Mouse (Mus musculus) lung, embryonic 15.5 days (tissue): ENCODE data around the gene Galnt2. TPM values are rescaled to one million over a fixed set of nuclear protein-coding genes. Genes with fewer than 3 reads are reported as not detected.

ENCODE experiments used
- ATAC-seq: fragments of 200-750 bp; cut with Nextera tagmentation; 2 replicates; pipeline ENCODE4 v1.8.0; 2017; ENCODE audit warnings: moderate number of reproducible peaks, borderline replicate concordance; ENCODE audit not compliant: low FRiP score, low TSS enrichment; ENCODE audit errors: extremely low read depth
- H3K27ac ChIP-seq: fragments of 300-500 bp; sonication (generic); 2 replicates; pipeline ENCODE4 v1.5.1; 2015; ENCODE audit warnings: moderate library complexity, mild to moderate bottlenecking, inconsistent platforms
- H3K27me3 ChIP-seq: fragments of 300-500 bp; sonication (generic); 2 replicates; pipeline ENCODE4 v1.6.1; 2015; ENCODE audit warnings: inconsistent platforms
- H3K36me3 ChIP-seq: fragments of 300-500 bp; sonication (generic); 2 replicates; pipeline ENCODE4 v1.6.1; 2015; ENCODE audit warnings: inconsistent platforms
- H3K4me1 ChIP-seq: fragments of 300-500 bp; sonication (generic); 2 replicates; pipeline ENCODE4 v1.6.1; 2015; ENCODE audit warnings: inconsistent platforms
- H3K4me2 ChIP-seq: fragments of 300-500 bp; sonication (generic); 2 replicates; pipeline ENCODE4 v1.6.1; 2015; ENCODE audit warnings: inconsistent platforms, mild to moderate bottlenecking, moderate library complexity
- H3K4me3 ChIP-seq: fragments of 300-500 bp; sonication (generic); 2 replicates; pipeline ENCODE4 v1.5.1; 2015; ENCODE audit warnings: mild to moderate bottlenecking, inconsistent platforms
- H3K9ac ChIP-seq: fragments of 300-500 bp; sonication (generic); 2 replicates; pipeline ENCODE4 v1.6.1; 2015; ENCODE audit warnings: inconsistent platforms
- H3K9me3 ChIP-seq: fragments of 300-500 bp; sonication (generic); 2 replicates; pipeline ENCODE4 v1.6.1; 2016; ENCODE audit warnings: inconsistent platforms
- WGBS: fragments of 180-500 bp; shearing (Covaris S2); methylation state at CpG from one replicate; pipeline ENCODE4 v1.1.7; 2015; 5-methylcytosine and 5-hydroxymethylcytosine counted together
- polyA plus RNA-seq: library from polyadenylated mRNA; unstranded; fragments of >200 nt; fragmentation: Nextera tagmentation; extraction: Ambion mirVana; gene quantifications from 2 replicates; pipeline ENCODE4 v1.2.1, GENCODE M21; 2015

Gene Galnt2
- polyA plus RNA-seq, 1 experiment from 2014 or later, result 55.3 TPM

DNA sequence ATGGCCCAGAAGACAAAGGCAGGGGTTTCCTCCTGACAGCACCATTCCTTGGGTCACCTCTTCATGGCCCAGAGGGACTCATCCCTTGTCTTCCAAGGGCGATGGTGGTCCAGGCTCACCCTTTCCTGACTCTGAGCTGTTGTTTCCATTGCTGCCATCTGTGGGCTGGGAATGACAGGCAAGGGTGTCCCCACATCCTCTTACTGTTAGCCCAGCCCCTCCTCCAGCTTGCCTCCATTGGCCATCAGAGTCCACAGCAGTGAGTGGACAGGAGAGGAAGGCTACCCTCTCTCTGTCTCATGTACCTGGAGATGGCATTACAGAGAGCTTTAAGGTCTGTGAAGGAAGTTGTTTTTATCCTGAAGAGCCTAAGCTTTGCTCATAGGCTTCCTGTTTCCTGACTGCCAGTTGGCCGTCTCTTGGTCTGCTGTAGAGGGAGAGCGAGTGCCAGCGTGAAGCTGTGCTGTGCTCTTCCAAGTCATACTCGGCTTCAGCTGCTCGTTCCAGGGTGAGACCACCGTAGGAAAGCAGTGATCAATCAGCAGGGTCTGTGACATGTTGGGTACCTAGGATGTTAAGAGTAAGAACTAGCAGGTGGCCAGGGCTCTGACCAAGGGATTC is 70.9 kb downstream of the Galnt2 start:
- H3K27ac ChIP-seq, result no peak overlapping the region
- H3K9me3 ChIP-seq, result no peaks in the 10 kb centered on the region
- ATAC-seq, result peak; percentile 29; the same call in 1 of the 2 replicates
- H3K9ac ChIP-seq, result no peak overlapping the region
- H3K4me3 ChIP-seq, result no peak overlapping the region
- no peaks in the 10 kb centered on the region for H3K27me3 ChIP-seq
- H3K36me3 ChIP-seq, result 0 out of 2 replicates have a peak, but pooled peaks cover 2% of the 10 kb centered on the region
- H3K4me2 ChIP-seq, result no peak overlapping the region
- 64% methylated on average over 7 of the region's 7 CpGs for WGBS
- no peaks in the 10 kb centered on the region for H3K4me1 ChIP-seq

GRCm38 (mm10) chr8:124303211-124303902 is 72.2 kb downstream of the Galnt2 start:
- 78% methylated on average over 15 of the region's 15 CpGs for WGBS
- no peak overlapping the region for H3K9ac ChIP-seq
- no peak overlapping the region for H3K27ac ChIP-seq
- ATAC-seq, result no peak
- no peaks in the 10 kb centered on the region for H3K9me3 ChIP-seq
- no peaks in the 10 kb centered on the region for H3K4me1 ChIP-seq
- 0 out of 2 replicates have a peak, but pooled peaks cover 2% of the 10 kb centered on the region for H3K36me3 ChIP-seq
- H3K4me3 ChIP-seq, result no peak overlapping the region
- no peak overlapping the region for H3K4me2 ChIP-seq
- no peaks in the 10 kb centered on the region for H3K27me3 ChIP-seq

GRCm38 (mm10) chr8:124304141-124304540 is 73.0 kb downstream of the Galnt2 start:
- Histone ChIP-seq H3K9me3 (no peaks in the 10 kb centered on the region), H3K4me1 (0 out of 2 replicates have a peak, but pooled peaks cover 2% of the 10 kb centered on the region), H3K9ac (no peak overlapping the region), H3K27ac (no peak overlapping the region), H3K4me2 (no peak overlapping the region), H3K27me3 (no peaks in the 10 kb centered on the region), H3K36me3 (0 out of 2 replicates have a peak, but pooled peaks cover 2% of the 10 kb centered on the region), H3K4me3 (no peak overlapping the region)
- ATAC-seq, result no peak
- 87% methylated on average over 4 of the region's 4 CpGs for WGBS

GRCm38 (mm10) chr8:124306574-124306973 is 75.4 kb downstream of the Galnt2 start:
- no peak for ATAC-seq
- Histone ChIP-seq H3K4me2 (no peak overlapping the region), H3K36me3 (0 out of 2 replicates have a peak, but pooled peaks cover 2% of the 10 kb centered on the region), H3K9ac (no peak overlapping the region), H3K4me3 (no peak overlapping the region), H3K27me3 (no peaks in the 10 kb centered on the region), H3K9me3 (no peaks in the 10 kb centered on the region), H3K27ac (no peak overlapping the region), H3K4me1 (0 out of 2 replicates have a peak, but pooled peaks cover 7% of the 10 kb centered on the region)
- WGBS, result 46% methylated on average over 7 of the region's 7 CpGs

- Histone ChIP-seq H3K4me2 (no peak overlapping the region), H3K4me1 (0 out of 2 replicates have a peak, but pooled peaks cover 7% of the 10 kb centered on the region), H3K36me3 (0 out of 2 replicates have a peak, but pooled peaks cover 2% of the 10 kb centered on the region), H3K9me3 (no peaks in the 10 kb centered on the region), H3K27ac (no peak overlapping the region), H3K27me3 (no peaks in the 10 kb centered on the region), H3K4me3 (no peak overlapping the region), H3K9ac (no peak overlapping the region)
- ATAC-seq, result no peak
- 81% methylated on average over 10 of the region's 10 CpGs for WGBS
Observed at GRCm38 (mm10) chr8:124307700-124308099, 76.5 kb downstream of the Galnt2 start.

GRCm38 (mm10) chr8:124310509-124310908 is 79.3 kb downstream of the Galnt2 start:
- no peaks in the 10 kb centered on the region for H3K9me3 ChIP-seq
- no peak overlapping the region for H3K4me2 ChIP-seq
- no peak for ATAC-seq
- H3K4me3 ChIP-seq, result no peak overlapping the region
- peaks cover 21% of the 10 kb centered on the region; the same call in 1 of the 2 replicates for H3K4me1 ChIP-seq
- H3K27me3 ChIP-seq, result no peaks in the 10 kb centered on the region
- H3K36me3 ChIP-seq, result 0 out of 2 replicates have a peak, but pooled peaks cover 2% of the 10 kb centered on the region
- no peak overlapping the region for H3K9ac ChIP-seq
- no peak overlapping the region for H3K27ac ChIP-seq
- 89% methylated on average over 13 of the region's 13 CpGs for WGBS

DNA sequence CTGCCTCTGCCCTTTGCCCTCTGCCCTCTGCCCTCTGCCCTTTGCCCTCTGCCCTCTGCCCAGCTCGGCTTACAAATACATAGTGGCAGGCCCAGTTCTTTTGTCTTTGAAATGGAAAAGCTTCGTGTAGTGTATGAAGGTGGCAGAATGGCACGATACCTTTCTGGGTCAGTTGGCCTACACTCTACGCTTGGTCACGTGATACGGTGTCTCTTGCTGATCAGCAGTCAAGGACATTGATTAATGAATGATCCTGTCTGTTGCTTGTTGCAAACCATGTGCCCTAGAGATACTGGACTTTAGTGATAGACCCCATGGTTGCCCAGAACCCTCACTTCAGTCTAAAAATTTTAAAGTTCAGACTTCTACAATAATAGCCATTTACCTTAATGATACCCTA is 79.9 kb downstream of the Galnt2 start:
- Histone ChIP-seq H3K4me2 (no peak overlapping the region), H3K9ac (no peak overlapping the region), H3K27me3 (no peaks in the 10 kb centered on the region), H3K4me1 (peaks cover 24% of the 10 kb centered on the region), H3K4me3 (no peak overlapping the region), H3K9me3 (no peaks in the 10 kb centered on the region), H3K36me3 (no peaks in the 10 kb centered on the region), H3K27ac (no peak overlapping the region)
- ATAC-seq, result no peak
- WGBS, result 84% methylated on average over 6 of the region's 6 CpGs

- Histone ChIP-seq H3K4me2 (no peak overlapping the region), H3K27ac (no peak overlapping the region), H3K9me3 (no peaks in the 10 kb centered on the region), H3K4me3 (no peak overlapping the region), H3K27me3 (no peaks in the 10 kb centered on the region), H3K9ac (no peak overlapping the region), H3K36me3 (no peaks in the 10 kb centered on the region), H3K4me1 (peaks cover 30% of the 10 kb centered on the region)
- WGBS, result 86% methylated on average over 17 of the region's 17 CpGs
- no peak for ATAC-seq
Observed at GRCm38 (mm10) chr8:124311723-124312122, 80.5 kb downstream of the Galnt2 start.

DNA sequence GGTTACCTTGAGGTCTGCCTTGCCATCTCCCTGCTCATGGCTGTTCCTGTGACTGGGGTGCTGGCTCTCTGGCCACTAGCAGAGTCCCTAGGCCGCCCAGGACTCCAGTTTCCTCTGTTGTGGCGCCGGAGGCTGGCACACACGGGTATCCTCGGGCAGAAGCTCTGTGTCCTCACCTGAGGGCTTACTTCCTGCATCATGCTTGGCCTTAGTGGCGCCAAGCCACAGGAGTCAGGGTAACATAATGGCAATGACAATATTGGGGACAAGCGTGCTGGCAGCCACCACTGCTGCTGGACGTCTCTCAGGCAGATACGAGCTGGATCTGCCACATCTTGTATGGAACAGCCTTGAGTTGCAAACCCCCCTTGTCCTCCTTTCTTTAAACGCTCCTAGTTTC is 81.0 kb downstream of the Galnt2 start:
- H3K27me3 ChIP-seq, result no peaks in the 10 kb centered on the region
- H3K4me3 ChIP-seq, result no peak overlapping the region
- WGBS, result 89% methylated on average over 10 of the region's 10 CpGs
- peaks cover 35% of the 10 kb centered on the region for H3K4me1 ChIP-seq
- no peaks in the 10 kb centered on the region for H3K36me3 ChIP-seq
- H3K9ac ChIP-seq, result no peak overlapping the region
- H3K4me2 ChIP-seq, result no peak overlapping the region
- no peaks in the 10 kb centered on the region for H3K9me3 ChIP-seq
- ATAC-seq, result no peak
- H3K27ac ChIP-seq, result no peak overlapping the region

DNA sequence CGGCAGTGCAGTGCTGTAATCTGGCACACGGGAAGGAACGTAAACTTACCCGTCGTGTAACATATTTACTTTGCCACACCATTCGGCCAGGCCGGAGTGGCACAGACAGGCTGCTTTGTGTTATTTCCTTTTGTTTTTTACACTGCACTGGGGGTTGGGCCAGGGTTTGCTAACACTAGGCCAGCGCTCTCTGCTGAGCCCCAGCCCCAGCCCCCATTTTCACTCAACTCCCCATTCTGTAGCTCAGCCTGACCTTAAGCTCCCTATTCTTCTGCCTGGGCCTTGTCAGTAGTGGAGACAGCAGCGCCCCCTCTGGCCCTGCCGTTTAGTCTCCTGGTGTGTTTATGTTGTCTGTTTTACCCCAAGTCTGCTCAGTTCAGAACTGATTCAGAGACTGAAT is 83.6 kb downstream of the Galnt2 start:
- no peak overlapping the region for H3K4me2 ChIP-seq
- 45% methylated on average over 10 of the region's 10 CpGs for WGBS
- peaks cover 43% of the 10 kb centered on the region for H3K4me1 ChIP-seq
- H3K27me3 ChIP-seq, result no peaks in the 10 kb centered on the region
- 0 out of 2 replicates have a peak overlapping the region, but pooled peaks have one; percentile 0 for H3K27ac ChIP-seq
- H3K4me3 ChIP-seq, result no peak overlapping the region
- H3K9ac ChIP-seq, result no peak overlapping the region
- ATAC-seq, result no peak
- no peaks in the 10 kb centered on the region for H3K36me3 ChIP-seq
- no peaks in the 10 kb centered on the region for H3K9me3 ChIP-seq

DNA sequence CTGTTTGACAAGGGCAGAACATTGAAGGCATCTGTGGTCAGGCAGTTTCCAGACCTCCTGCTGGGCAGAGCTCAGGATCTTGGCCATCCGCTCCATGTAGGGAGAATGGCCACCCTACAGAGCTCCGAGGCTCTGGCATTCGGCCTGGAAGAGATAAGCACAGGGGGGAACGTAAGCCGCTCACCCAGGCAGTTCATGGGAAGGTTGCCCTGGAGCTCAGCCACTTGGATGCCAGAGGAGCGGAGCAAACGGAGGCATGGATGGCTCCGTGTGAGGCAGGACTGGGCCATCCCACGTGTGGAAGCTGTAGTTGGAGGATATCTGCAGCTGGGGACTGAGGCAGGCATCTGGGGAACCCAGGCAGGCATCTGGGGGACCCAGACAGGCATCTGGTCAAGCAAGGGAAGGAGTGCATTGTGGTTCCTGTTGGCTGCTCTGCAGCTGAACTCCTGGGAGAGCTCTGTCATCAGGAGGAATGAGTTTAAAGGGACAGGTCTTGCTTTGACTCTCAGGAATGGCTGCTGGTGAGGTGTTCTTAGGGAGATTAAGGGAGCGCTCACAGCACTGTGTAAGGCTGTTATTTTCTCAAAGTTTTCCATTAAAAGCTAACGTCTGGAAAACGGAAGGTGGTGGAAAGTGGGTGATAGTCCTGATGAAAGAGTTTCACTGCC is 85.4 kb downstream of the Galnt2 start:
- H3K4me2 ChIP-seq, result no peak overlapping the region
- WGBS, result 40% methylated on average over 12 of the region's 12 CpGs
- peaks cover 52% of the 10 kb centered on the region for H3K4me1 ChIP-seq
- H3K27ac ChIP-seq, result peak overlapping the region; percentile 61
- no peak overlapping the region for H3K9ac ChIP-seq
- H3K36me3 ChIP-seq, result no peaks in the 10 kb centered on the region
- no peaks in the 10 kb centered on the region for H3K27me3 ChIP-seq
- H3K4me3 ChIP-seq, result no peak overlapping the region
- H3K9me3 ChIP-seq, result no peaks in the 10 kb centered on the region
- peak; percentile 47; the same call in 1 of the 2 replicates for ATAC-seq
